Mouse (Mus musculus): Measurements from ENCODE around the gene Supt5. TPM values are rescaled to one million over a fixed set of nuclear protein-coding genes. Genes with fewer than 3 reads are reported as not detected.

Gene Supt5
- total RNA-seq, 2 experiments from 2014 or later = 18.6 to 24.4 TPM

- ATAC-seq (replicated peaks; ENCODE audit: low FRiP score, poor library complexity, severe bottlenecking) = no peak
These were observed 71.2 kb downstream of the Supt5 start, which contains the start of gene Eid2 for GRCm38 (mm10) chr7:28267129-28268041. Gene Eid2, plus strand, starts transcription at chr7:28267881.

DNA sequence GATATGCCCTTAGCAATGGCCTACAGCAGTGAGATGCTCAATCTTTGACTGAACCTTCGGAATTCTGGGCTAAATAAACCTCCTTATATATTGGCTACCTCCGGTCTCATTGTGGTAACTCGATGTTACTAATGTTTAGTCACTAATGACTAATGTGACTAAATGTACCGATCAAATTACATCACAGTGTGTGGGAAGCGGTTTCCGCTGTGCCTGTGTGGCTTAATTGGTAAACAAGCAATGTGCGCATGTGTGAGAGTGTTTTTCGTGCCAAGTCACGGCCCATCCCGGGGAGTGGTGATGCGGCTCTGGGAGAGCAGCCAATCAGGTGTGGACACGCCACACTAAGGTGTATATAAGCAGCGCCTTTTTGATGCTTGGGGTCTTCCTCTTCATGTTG, 73.2 kb downstream of the Supt5 start:
- no peak for ATAC-seq (replicated peaks; ENCODE audit: low FRiP score, poor library complexity, severe bottlenecking)

Other genes with a start within 250 kb of the Supt5 start
- not detected in 2 replicates for gene 9530053A07Rik, start 209.3 kb downstream of the Supt5 start, total RNA-seq (2015; ENCODE audit: low replicate concordance)
- gene 9530053A07Rik, start 209.3 kb downstream of the Supt5 start, total RNA-seq (2017; ENCODE audit: low replicate concordance) = 0.28 TPM in 1 of 2 replicates, not detected in the other
- 12.5 and 30.1 TPM in 2 replicates for gene Fbl, start 169.0 kb downstream of the Supt5 start, total RNA-seq (2015; ENCODE audit: low replicate concordance)
- gene Fbl, start 169.0 kb downstream of the Supt5 start, total RNA-seq (2017; ENCODE audit: low replicate concordance) = 22.2 and 30.7 TPM in 2 replicates
- 2.1 and 4.6 TPM in 2 replicates for gene Dyrk1b, start 159.3 kb downstream of the Supt5 start, total RNA-seq (2015; ENCODE audit: low replicate concordance)
- gene Dyrk1b, start 159.3 kb downstream of the Supt5 start, total RNA-seq (2017; ENCODE audit: low replicate concordance) = 6.4 and 6.6 TPM in 2 replicates
- gene Eid2, start 70.9 kb downstream of the Supt5 start, total RNA-seq (2015; ENCODE audit: low replicate concordance) = not detected in 2 replicates
- 0.34 and 0.42 TPM in 2 replicates for gene Eid2, start 70.9 kb downstream of the Supt5 start, total RNA-seq (2017; ENCODE audit: low replicate concordance)
- gene Eid2b, start 61.0 kb downstream of the Supt5 start, total RNA-seq (2015; ENCODE audit: low replicate concordance) = 0.58 TPM in 1 of 2 replicates, not detected in the other
- 1.7 and 3.0 TPM in 2 replicates for gene Eid2b, start 61.0 kb downstream of the Supt5 start, total RNA-seq (2017; ENCODE audit: low replicate concordance)
- gene Selenov, start 47.6 kb downstream of the Supt5 start, total RNA-seq (2015; ENCODE audit: low replicate concordance) = not detected in 2 replicates
- gene Selenov, start 47.6 kb downstream of the Supt5 start, total RNA-seq (2017; ENCODE audit: low replicate concordance) = not detected in 2 replicates
- not detected in 2 replicates for gene Dll3, start 36.5 kb downstream of the Supt5 start, total RNA-seq (2015; ENCODE audit: low replicate concordance)
- not detected in 2 replicates for gene Dll3, start 36.5 kb downstream of the Supt5 start, total RNA-seq (2017; ENCODE audit: low replicate concordance)
- gene Timm50, start 26.7 kb downstream of the Supt5 start, total RNA-seq (2015; ENCODE audit: low replicate concordance) = 6.3 and 13.2 TPM in 2 replicates
- gene Timm50, start 26.7 kb downstream of the Supt5 start, total RNA-seq (2017; ENCODE audit: low replicate concordance) = 6.7 and 9.4 TPM in 2 replicates
- gene Rps16, start 11.9 kb upstream of the Supt5 start, total RNA-seq (2015; ENCODE audit: low replicate concordance) = 649 and 667 TPM in 2 replicates
- gene Rps16, start 11.9 kb upstream of the Supt5 start, total RNA-seq (2017; ENCODE audit: low replicate concordance) = 67.6 and 181 TPM in 2 replicates
- gene Plekhg2, start 33.9 kb upstream of the Supt5 start, total RNA-seq (2015; ENCODE audit: low replicate concordance) = 4.4 and 6.1 TPM in 2 replicates
- 0.98 and 4.1 TPM in 2 replicates for gene Plekhg2, start 33.9 kb upstream of the Supt5 start, total RNA-seq (2017; ENCODE audit: low replicate concordance)
- 47.0 and 53.2 TPM in 2 replicates for gene Zfp36, start 41.5 kb upstream of the Supt5 start, total RNA-seq (2015; ENCODE audit: low replicate concordance)
- gene Zfp36, start 41.5 kb upstream of the Supt5 start, total RNA-seq (2017; ENCODE audit: low replicate concordance) = 7.7 and 15.1 TPM in 2 replicates
- gene Med29, start 54.0 kb upstream of the Supt5 start, total RNA-seq (2015; ENCODE audit: low replicate concordance) = 6.3 and 9.0 TPM in 2 replicates
- 3.4 TPM in 1 of 2 replicates, not detected in the other for gene Med29, start 54.0 kb upstream of the Supt5 start, total RNA-seq (2017; ENCODE audit: low replicate concordance)
- 26.1 and 32.9 TPM in 2 replicates for gene Paf1, start 54.2 kb upstream of the Supt5 start, total RNA-seq (2015; ENCODE audit: low replicate concordance)
- 16.7 and 24.7 TPM in 2 replicates for gene Paf1, start 54.2 kb upstream of the Supt5 start, total RNA-seq (2017; ENCODE audit: low replicate concordance)
- 69.4 and 105 TPM in 2 replicates for gene Gmfg, start 98.7 kb upstream of the Supt5 start, total RNA-seq (2015; ENCODE audit: low replicate concordance)
- 115 and 118 TPM in 2 replicates for gene Gmfg, start 98.7 kb upstream of the Supt5 start, total RNA-seq (2017; ENCODE audit: low replicate concordance)
- gene Lrfn1, start 113.2 kb upstream of the Supt5 start, total RNA-seq (2015; ENCODE audit: low replicate concordance) = 6.9 TPM in 1 of 2 replicates, not detected in the other
- not detected in 2 replicates for gene Lrfn1, start 113.2 kb upstream of the Supt5 start, total RNA-seq (2017; ENCODE audit: low replicate concordance)
- gene Ifnl2, start 171.7 kb upstream of the Supt5 start, total RNA-seq (2015; ENCODE audit: low replicate concordance) = not detected in 2 replicates
- not detected in 2 replicates for gene Ifnl2, start 171.7 kb upstream of the Supt5 start, total RNA-seq (2017; ENCODE audit: low replicate concordance)
- gene Ifnl3, start 184.1 kb upstream of the Supt5 start, total RNA-seq (2015; ENCODE audit: low replicate concordance) = not detected in 2 replicates
- gene Ifnl3, start 184.1 kb upstream of the Supt5 start, total RNA-seq (2017; ENCODE audit: low replicate concordance) = not detected in 2 replicates
- gene Sycn, start 202.1 kb upstream of the Supt5 start, total RNA-seq (2015; ENCODE audit: low replicate concordance) = not detected in 2 replicates
- gene Sycn, start 202.1 kb upstream of the Supt5 start, total RNA-seq (2017; ENCODE audit: low replicate concordance) = not detected in 2 replicates
- 0.84 TPM in 1 of 2 replicates, not detected in the other for gene Nccrp1, start 208.5 kb upstream of the Supt5 start, total RNA-seq (2015; ENCODE audit: low replicate concordance)
- not detected in 2 replicates for gene Nccrp1, start 208.5 kb upstream of the Supt5 start, total RNA-seq (2017; ENCODE audit: low replicate concordance)